Mouse (Mus musculus) lung, postnatal 0 days (tissue): Measurements from ENCODE around the gene Pdxk.

Experiments used
- CTCF ChIP-seq: IDR thresholded peaks from 2 replicates; pipeline ENCODE4 v1.5.1; 2016; ENCODE audit warnings: antibody characterized with exemption, mild to moderate bottlenecking
- EP300 ChIP-seq: IDR thresholded peaks from 2 replicates; pipeline ENCODE4 v1.6.1; 2016; ENCODE audit warnings: antibody characterized with exemption, mild to moderate bottlenecking, control low read depth

- no peak for TF ChIP-seq CTCF
- no peak for TF ChIP-seq EP300
Measured at GRCm38 (mm10) chr10:78390982-78391470, 73.7 kb downstream of the Pdxk start.
